Mouse (Mus musculus) heart, adult 11 months (tissue): ENCODE results near the gene Olfr1424.
"Not testable (repeated sequence)": the region's sequence is repeated elsewhere in the genome, so short reads cannot be mapped to it uniquely, and the experiment has no call there.

Source experiments
- DNase-seq: peaks from one replicate; pipeline ENCODE4 v3.0.0; 2022

Gene Olfr1424

GRCm38 (mm10) chr19:12062582-12062981 lies at the start of gene Olfr1424:
TSS of gene Olfr1424 (minus strand) at chr19:12062682.
- DNase-seq: peak; percentile 6

GRCm38 (mm10) chr19:12104541-12104940 lies 42.1 kb upstream of the Olfr1424 start:
- DNase-seq: no peak

- DNase-seq: no peak
Measured at GRCm38 (mm10) chr19:12103234-12103633, 40.8 kb upstream of the Olfr1424 start, which contains the start of gene Olfr1427. TSS of gene Olfr1427 (minus strand) at chr19:12103334.

- DNase-seq: no peak
Measured at GRCm38 (mm10) chr19:12091913-12092312, 29.4 kb upstream of the Olfr1424 start, which contains the start of gene Olfr1426. TSS of gene Olfr1426 (minus strand) at chr19:12092013.

GRCm38 (mm10) chr19:12077631-12078030 lies 15.1 kb upstream of the Olfr1424 start, which contains the start of gene Olfr1425:
TSS of gene Olfr1425 (minus strand) at chr19:12077731.
- DNase-seq: not testable (repeated sequence)

GRCm38 (mm10) chr19:12069546-12069945 lies 7.1 kb upstream of the Olfr1424 start:
- DNase-seq: peak; percentile 51

GRCm38 (mm10) chr19:12067806-12068205 lies 5.3 kb upstream of the Olfr1424 start:
- peak; percentile 28 for DNase-seq

- DNase-seq: no peak
Measured at GRCm38 (mm10) chr19:12043163-12043562, 19.3 kb downstream of the Olfr1424 start.

GRCm38 (mm10) chr19:12041217-12041616 lies 21.3 kb downstream of the Olfr1424 start, which contains the start of gene Olfr1423:
TSS of gene Olfr1423 (minus strand) at chr19:12041317.
- no peak for DNase-seq

GRCm38 (mm10) chr19:12037727-12038126 lies 24.8 kb downstream of the Olfr1424 start:
- no peak for DNase-seq

GRCm38 (mm10) chr19:12026606-12027005 lies 35.9 kb downstream of the Olfr1424 start:
- DNase-seq: no peak

GRCm38 (mm10) chr19:12025333-12025732 lies 37.1 kb downstream of the Olfr1424 start:
- no peak for DNase-seq

GRCm38 (mm10) chr19:12024149-12024548 lies 38.3 kb downstream of the Olfr1424 start:
- peak; percentile 92 for DNase-seq

GRCm38 (mm10) chr19:12016192-12016591 lies 46.3 kb downstream of the Olfr1424 start:
- DNase-seq: no peak

GRCm38 (mm10) chr19:12015708-12016107 lies 46.8 kb downstream of the Olfr1424 start:
- DNase-seq: no peak

GRCm38 (mm10) chr19:12013228-12013627 lies 49.3 kb downstream of the Olfr1424 start:
- DNase-seq: peak; percentile 99

- DNase-seq: no peak
Measured at GRCm38 (mm10) chr19:12012615-12013014, 49.9 kb downstream of the Olfr1424 start.

- peak; percentile 99 for DNase-seq
Measured at GRCm38 (mm10) chr19:12011560-12012556, 50.6 kb downstream of the Olfr1424 start.

- peak; percentile 93 for DNase-seq
Measured at GRCm38 (mm10) chr19:12010916-12011559, 51.4 kb downstream of the Olfr1424 start.

GRCm38 (mm10) chr19:12010281-12010771 lies 52.2 kb downstream of the Olfr1424 start:
- DNase-seq: peak; percentile 96

- peak; percentile 97 for DNase-seq
Measured at GRCm38 (mm10) chr19:12009501-12010280, 52.8 kb downstream of the Olfr1424 start.
